Mouse (Mus musculus) stomach, embryonic 15.5 days (tissue): ENCODE results near the gene D630003M21Rik. TPM values are rescaled to one million over a fixed set of nuclear protein-coding genes. Genes with fewer than 3 reads are reported as not detected.

ENCODE experiments used
- ATAC-seq: fragments of 200-750 bp; cut with Nextera tagmentation; 2 replicates; pipeline ENCODE4 v1.8.0; 2017; ENCODE audit warnings: low read depth, moderate number of reproducible peaks, moderate TSS enrichment; ENCODE audit not compliant: insufficient read depth, low FRiP score
- H3K27ac ChIP-seq: fragments of 300-500 bp; sonication (generic); 2 replicates; pipeline ENCODE4 v1.5.1; 2015; ENCODE audit warnings: mild to moderate bottlenecking, inconsistent platforms
- H3K27me3 ChIP-seq: fragments of 300-500 bp; sonication (generic); replicated peaks from 2 replicates; pipeline ENCODE4 v1.6.1; 2015; ENCODE audit warnings: inconsistent platforms
- H3K36me3 ChIP-seq: fragments of 300-500 bp; sonication (generic); 2 replicates; pipeline ENCODE4 v1.6.1; 2015; ENCODE audit warnings: inconsistent platforms
- H3K4me1 ChIP-seq: fragments of 300-500 bp; sonication (generic); 2 replicates; pipeline ENCODE4 v1.6.1; 2015; ENCODE audit warnings: inconsistent platforms
- H3K4me2 ChIP-seq: fragments of 300-500 bp; sonication (generic); 2 replicates; pipeline ENCODE4 v1.6.1; 2015; ENCODE audit warnings: mild to moderate bottlenecking, inconsistent platforms
- H3K4me3 ChIP-seq: fragments of 300-500 bp; sonication (generic); replicated peaks from 2 replicates; pipeline ENCODE4 v1.5.1; 2015; ENCODE audit warnings: inconsistent platforms
- H3K9ac ChIP-seq: fragments of 300-500 bp; sonication (generic); 2 replicates; pipeline ENCODE4 v1.6.1; 2015; ENCODE audit warnings: inconsistent platforms
- H3K9me3 ChIP-seq: fragments of 300-500 bp; sonication (generic); 2 replicates; pipeline ENCODE4 v1.6.1; 2016; ENCODE audit warnings: inconsistent platforms
- WGBS: fragments of 180-500 bp; shearing (Covaris S2); methylation state at CpG from one replicate; pipeline ENCODE4 v1.1.7; 2015; 5-methylcytosine and 5-hydroxymethylcytosine counted together
- polyA plus RNA-seq: library from polyadenylated mRNA; unstranded; fragments of >200 nt; fragmentation: Nextera tagmentation; extraction: Ambion mirVana; gene quantifications from 2 replicates; pipeline ENCODE4 v1.2.1, GENCODE M21; 2015

D630003M21Rik gene
- polyA plus RNA-seq, 1 experiment from 2014 or later, result 3.8 TPM

DNA sequence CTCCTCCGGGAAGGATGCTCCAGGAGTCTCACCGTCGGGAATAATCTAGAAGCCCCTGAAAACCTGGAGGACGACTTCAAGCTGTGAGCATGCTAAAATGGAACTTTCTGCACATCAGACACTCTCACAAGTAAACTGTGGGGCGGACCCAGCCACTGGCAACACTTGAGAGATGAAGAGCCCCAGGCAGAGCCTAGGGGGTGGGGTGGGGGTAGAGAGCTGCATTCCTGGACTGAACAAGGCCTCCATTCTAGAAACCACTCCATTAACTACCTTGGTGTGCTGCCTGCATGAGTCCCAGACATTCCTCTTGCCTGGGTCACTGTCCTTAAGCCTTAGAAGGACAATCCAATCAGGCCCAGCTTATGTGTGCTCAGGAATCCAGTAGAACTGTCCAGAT, 2.0 kb upstream of the D630003M21Rik start:
- Histone ChIP-seq H3K27ac (no peak overlapping the region), H3K4me2 (no peak overlapping the region)

DNA sequence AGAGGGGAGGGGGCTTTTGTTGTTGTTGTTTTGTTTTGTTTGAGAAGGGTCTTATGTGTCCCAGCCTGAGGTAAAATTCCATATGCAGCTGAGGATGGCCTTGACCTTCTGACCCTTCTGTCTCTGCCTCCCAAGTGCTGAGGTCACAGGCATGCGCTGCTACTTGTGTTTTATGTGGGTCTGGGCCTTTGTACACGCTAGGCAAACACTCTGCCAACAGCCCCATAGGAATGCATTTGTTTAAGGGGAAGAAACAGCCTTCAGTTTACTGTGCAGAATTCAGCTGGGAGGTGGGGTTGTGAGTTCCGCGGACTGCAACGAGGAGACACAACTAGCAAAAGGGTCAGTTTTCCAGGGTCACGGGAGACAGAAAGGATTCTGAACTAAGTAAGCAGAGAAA, 1.6 kb upstream of the D630003M21Rik start:
- 40% methylated on average over 6 of the region's 6 CpGs for WGBS
- ATAC-seq, result no peak
- H3K9ac ChIP-seq, result no peak overlapping the region
- H3K36me3 ChIP-seq, result no peaks in the 10 kb centered on the region
- H3K4me3 ChIP-seq, result no peak overlapping the region
- peaks cover 23% of the 10 kb centered on the region for H3K4me1 ChIP-seq
- H3K4me2 ChIP-seq, result no peak overlapping the region
- 0 out of 2 replicates have a peak, but pooled peaks cover 4% of the 10 kb centered on the region for H3K27me3 ChIP-seq
- H3K27ac ChIP-seq, result no peak overlapping the region
- no peaks in the 10 kb centered on the region for H3K9me3 ChIP-seq

More for the DNA sequence above, 2.0 kb upstream of the D630003M21Rik start:
- H3K4me1 ChIP-seq, result peaks cover 23% of the 10 kb centered on the region
- 46% methylated on average over 5 of the region's 5 CpGs for WGBS
- H3K9me3 ChIP-seq, result no peaks in the 10 kb centered on the region
- no peak overlapping the region for H3K9ac ChIP-seq
- H3K4me3 ChIP-seq, result no peak overlapping the region
- no peak for ATAC-seq
- 0 out of 2 replicates have a peak, but pooled peaks cover 4% of the 10 kb centered on the region for H3K27me3 ChIP-seq
- H3K36me3 ChIP-seq, result no peaks in the 10 kb centered on the region

DNA sequence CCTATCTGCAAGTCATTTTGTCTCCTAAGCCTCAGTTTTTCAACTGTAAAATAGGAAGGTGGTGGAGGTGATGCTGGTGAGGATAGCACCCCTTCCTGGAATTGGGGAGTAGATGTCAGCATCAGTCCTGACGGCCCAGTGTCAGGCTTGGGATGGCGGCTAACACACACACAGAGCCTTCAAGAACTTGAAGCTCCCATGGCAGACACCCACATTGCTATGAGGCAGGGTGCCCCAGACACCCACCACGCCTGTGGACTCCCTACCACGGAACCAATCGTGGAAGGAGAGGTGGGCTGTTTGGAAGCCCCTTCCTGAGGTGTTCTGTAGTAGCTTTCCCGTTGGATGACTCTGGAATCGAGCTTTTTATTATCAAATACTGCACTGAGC, 476 bp upstream of the D630003M21Rik start:
- Histone ChIP-seq H3K27me3 (0 out of 2 replicates have a peak, but pooled peaks cover 4% of the 10 kb centered on the region), H3K36me3 (no peaks in the 10 kb centered on the region), H3K4me3 (peak overlapping the region; percentile 39), H3K4me1 (peaks cover 23% of the 10 kb centered on the region), H3K27ac (no peak overlapping the region), H3K9ac (no peak overlapping the region), H3K9me3 (no peaks in the 10 kb centered on the region), H3K4me2 (peak overlapping the region; percentile 69)
- ATAC-seq, result no peak
- 30% methylated on average over 7 of the region's 7 CpGs for WGBS

DNA sequence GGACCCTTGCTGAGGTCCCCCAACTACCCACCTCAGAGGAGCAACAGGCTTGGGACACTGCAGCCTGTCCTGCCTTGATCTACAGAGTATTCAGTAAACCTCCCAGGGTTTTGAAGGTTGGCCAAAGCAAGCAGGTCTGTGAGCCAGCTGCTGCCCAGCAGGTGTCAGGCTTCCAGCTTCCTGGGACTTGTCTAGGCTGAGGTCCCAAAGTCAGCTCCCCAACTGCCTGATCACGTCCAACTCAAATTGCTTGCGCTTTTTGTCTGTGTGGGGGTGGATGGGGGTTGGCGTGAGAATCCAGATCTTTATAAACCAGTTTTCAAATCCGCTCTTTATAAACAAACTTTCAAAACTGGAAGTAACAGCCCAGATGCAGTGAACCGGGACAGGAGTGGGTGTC, 3.7 kb downstream of the D630003M21Rik start:
- no peak overlapping the region for H3K9ac ChIP-seq
- WGBS, result 49% methylated on average over 5 of the region's 5 CpGs
- H3K27ac ChIP-seq, result no peak overlapping the region
- H3K9me3 ChIP-seq, result no peaks in the 10 kb centered on the region
- no peaks in the 10 kb centered on the region for H3K36me3 ChIP-seq
- no peak overlapping the region for H3K4me2 ChIP-seq
- peaks cover 24% of the 10 kb centered on the region for H3K4me1 ChIP-seq
- H3K27me3 ChIP-seq, result 0 out of 2 replicates have a peak, but pooled peaks cover 4% of the 10 kb centered on the region
- H3K4me3 ChIP-seq, result no peak overlapping the region
- ATAC-seq, result no peak

DNA sequence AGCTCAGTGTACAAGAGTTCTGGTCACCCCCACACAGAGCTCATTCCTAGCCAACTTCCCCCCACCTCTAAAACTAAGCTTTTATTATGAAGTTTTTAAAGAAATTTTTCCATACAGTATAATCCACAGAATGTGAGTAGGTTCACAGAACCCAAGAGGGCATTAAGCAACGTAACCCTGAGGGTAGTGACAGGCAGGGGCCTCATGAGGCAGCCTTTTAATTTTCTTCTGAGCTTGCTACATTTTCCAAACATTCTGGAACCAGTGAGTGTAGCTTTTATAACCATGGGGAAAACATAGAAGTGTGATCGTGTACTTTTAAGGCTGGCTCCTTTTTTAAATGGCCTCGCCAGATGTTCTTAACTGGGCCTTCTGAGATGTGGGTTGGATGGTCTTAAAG, 5.5 kb downstream of the D630003M21Rik start:
- no peak overlapping the region for H3K9ac ChIP-seq
- peaks cover 12% of the 10 kb centered on the region for H3K4me1 ChIP-seq
- no peaks in the 10 kb centered on the region for H3K27me3 ChIP-seq
- H3K4me3 ChIP-seq, result no peak overlapping the region
- no peak overlapping the region for H3K27ac ChIP-seq
- no peaks in the 10 kb centered on the region for H3K9me3 ChIP-seq
- no peaks in the 10 kb centered on the region for H3K36me3 ChIP-seq
- 64% methylated on average over 3 of the region's 3 CpGs for WGBS
- H3K4me2 ChIP-seq, result no peak overlapping the region
- no peak for ATAC-seq

DNA sequence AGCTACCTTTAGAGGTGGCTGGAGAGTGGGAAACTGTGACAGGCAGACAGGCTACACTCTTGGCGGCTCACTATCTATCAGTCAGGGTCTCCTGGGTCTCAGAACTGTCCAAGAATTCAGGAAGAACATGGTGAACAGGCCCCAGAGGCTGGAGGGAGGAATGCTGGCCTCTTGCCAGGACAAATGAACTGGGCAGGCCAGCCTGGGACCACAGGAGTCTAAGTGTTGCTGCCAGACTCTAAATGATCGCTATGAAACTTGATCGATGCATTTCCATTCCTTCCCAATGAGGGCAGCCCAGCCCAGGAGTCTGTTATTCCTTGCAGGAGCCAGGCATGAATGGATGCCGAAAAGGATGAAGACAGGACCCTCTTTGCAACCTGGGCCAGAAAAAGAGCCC, 6.4 kb downstream of the D630003M21Rik start:
- ATAC-seq, result no peak; the same call in 1 of the 2 replicates
- Histone ChIP-seq H3K9me3 (no peaks in the 10 kb centered on the region), H3K4me1 (peaks cover 10% of the 10 kb centered on the region), H3K4me3 (no peak overlapping the region), H3K9ac (no peak overlapping the region), H3K27me3 (no peaks in the 10 kb centered on the region), H3K36me3 (no peaks in the 10 kb centered on the region), H3K4me2 (no peak overlapping the region), H3K27ac (no peak overlapping the region)
- WGBS, result 42% methylated on average over 4 of the region's 4 CpGs

DNA sequence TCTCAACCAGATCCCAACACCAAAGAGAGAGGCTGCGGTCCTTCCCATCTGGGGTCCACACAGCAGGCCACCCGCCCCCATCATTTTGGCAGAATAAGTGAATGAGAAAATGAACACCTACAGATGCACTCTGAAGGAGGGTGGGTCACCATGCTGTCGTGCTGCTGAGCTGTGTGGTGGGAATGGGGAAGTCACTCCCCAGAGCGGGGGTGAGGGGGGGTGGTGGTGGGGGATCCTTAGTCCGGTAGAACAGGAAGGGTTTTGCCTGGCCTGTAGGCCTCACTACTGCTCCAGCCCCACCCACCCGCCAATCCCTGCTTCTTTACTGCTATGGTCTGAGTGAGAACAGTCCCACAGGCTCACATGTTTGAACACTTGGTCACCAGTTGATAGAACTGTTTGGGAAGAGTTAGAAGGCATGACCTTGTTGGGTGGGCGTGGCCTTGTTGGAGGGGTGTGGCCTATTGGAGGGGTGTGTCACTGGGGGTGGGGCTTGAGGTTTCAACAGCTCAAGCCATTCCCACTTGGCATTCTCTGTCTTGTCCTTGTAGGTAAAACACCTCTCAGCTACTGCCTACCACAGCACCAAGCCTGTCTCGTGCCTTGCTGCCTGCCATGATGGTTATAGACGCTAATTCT, 7.5 kb downstream of the D630003M21Rik start:
- H3K4me3 ChIP-seq, result no peak overlapping the region
- no peak for ATAC-seq
- WGBS, result 86% methylated on average over 9 of the region's 9 CpGs

DNA sequence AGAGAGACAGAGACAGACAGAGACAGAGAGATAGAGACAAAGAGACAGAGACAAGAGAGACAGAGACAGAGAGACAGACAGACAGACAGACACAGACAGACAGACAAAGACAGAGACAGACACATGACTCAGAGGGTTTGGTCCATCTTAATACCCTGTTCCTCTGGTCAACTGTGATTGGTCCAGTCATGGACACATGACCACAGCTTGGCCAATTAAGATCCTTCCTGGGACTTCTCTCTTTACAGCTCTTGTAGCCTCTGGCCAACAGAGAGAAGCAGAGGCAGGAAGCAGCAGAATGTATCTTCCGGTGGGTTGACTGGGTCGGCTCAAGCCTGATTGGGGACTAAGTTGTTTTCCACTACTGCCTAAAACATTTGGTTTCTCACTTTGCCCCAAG, 9.5 kb downstream of the D630003M21Rik start:
- no peaks in the 10 kb centered on the region for H3K9me3 ChIP-seq
- no peak overlapping the region for H3K27ac ChIP-seq
- no peak overlapping the region for H3K4me2 ChIP-seq
- 93% methylated on average over 2 of the region's 2 CpGs for WGBS
- no peak overlapping the region for H3K4me3 ChIP-seq
- no peak for ATAC-seq
- H3K9ac ChIP-seq, result no peak overlapping the region
- H3K4me1 ChIP-seq, result peaks cover 17% of the 10 kb centered on the region
- no peaks in the 10 kb centered on the region for H3K27me3 ChIP-seq
- H3K36me3 ChIP-seq, result no peaks in the 10 kb centered on the region

More for the DNA sequence above, 7.5 kb downstream of the D630003M21Rik start:
- Histone ChIP-seq H3K27ac (no peak overlapping the region), H3K4me1 (peaks cover 10% of the 10 kb centered on the region), H3K36me3 (no peaks in the 10 kb centered on the region), H3K9ac (no peak overlapping the region), H3K4me2 (no peak overlapping the region), H3K9me3 (no peaks in the 10 kb centered on the region), H3K27me3 (no peaks in the 10 kb centered on the region)

DNA sequence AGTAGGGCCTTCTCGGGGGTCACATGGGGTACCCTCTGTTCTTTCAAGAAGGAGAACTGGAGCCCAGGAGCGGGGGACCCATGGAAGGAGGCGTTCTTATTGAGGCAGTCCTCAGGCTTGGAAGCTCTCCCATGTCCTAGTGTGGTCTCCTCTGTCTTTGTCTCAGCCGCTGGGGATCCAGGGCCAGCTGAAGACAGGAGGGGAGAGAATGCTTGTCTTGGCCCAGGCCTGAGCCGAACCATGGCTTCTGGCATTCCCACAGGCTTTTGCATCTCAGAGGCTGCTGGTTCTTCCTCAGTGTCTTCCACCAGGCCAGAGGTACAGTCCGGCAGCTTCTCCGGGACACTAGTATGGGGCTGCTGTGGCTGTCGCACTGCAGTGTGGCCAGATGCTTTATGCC, 12.5 kb downstream of the D630003M21Rik start:
- Histone ChIP-seq H3K27ac (peak overlapping the region; percentile 23; the same call in 1 of the 2 replicates), H3K27me3 (no peaks in the 10 kb centered on the region), H3K4me2 (no peak overlapping the region), H3K9me3 (no peaks in the 10 kb centered on the region), H3K36me3 (no peaks in the 10 kb centered on the region), H3K4me1 (peaks cover 7% of the 10 kb centered on the region), H3K9ac (no peak overlapping the region), H3K4me3 (no peak overlapping the region)
- WGBS, result 78% methylated on average over 8 of the region's 8 CpGs
- ATAC-seq, result no peak

DNA sequence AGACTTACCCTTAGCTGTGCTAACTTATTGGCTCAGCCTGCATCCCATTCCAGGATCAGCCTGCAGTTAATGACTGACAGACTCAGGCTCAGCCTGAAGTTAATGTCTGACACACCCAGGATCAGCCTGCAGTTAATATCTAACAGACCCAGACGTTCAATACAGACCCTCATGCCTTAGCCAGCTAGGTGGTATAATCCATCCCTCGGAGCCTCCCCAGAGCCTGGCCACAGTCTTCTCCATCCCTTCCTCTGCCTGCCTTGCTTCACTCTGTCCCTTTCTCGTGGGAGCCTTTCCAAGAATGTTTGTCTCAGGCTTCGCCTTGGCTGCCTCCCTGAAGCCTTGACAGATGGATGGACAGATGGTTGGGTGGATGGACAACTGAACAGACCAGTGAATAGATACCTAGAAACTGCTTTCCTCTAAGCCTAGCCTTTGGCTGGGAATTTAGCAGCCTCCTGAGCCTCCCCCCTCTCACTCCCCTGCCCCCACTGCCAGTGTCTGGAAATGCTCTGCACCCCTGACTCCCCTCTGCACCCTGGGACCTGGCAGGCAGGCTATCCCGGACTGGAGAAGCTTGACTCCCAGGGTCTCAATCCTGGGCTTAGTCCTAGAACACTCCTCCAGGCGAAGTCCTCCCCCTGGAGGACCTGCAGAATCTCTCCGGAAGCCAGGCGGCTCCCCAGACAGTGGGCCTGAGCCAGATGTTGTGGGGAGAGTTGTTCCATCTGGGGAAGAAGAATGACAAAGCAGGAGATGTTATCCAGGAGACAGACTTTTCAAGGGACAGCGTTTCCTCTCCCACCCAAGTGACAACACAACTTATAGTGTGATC, 13.5 kb downstream of the D630003M21Rik start:
- WGBS, result 37% methylated on average over 9 of the region's 9 CpGs
- H3K4me3 ChIP-seq, result no peak overlapping the region
- no peaks in the 10 kb centered on the region for H3K36me3 ChIP-seq
- H3K27ac ChIP-seq, result peak overlapping the region; percentile 23
- H3K9me3 ChIP-seq, result no peaks in the 10 kb centered on the region
- no peak overlapping the region for H3K9ac ChIP-seq
- peak; percentile 69; the same call in 1 of the 2 replicates for ATAC-seq
- H3K4me1 ChIP-seq, result peaks cover 7% of the 10 kb centered on the region
- H3K4me2 ChIP-seq, result no peak overlapping the region
- no peaks in the 10 kb centered on the region for H3K27me3 ChIP-seq

DNA sequence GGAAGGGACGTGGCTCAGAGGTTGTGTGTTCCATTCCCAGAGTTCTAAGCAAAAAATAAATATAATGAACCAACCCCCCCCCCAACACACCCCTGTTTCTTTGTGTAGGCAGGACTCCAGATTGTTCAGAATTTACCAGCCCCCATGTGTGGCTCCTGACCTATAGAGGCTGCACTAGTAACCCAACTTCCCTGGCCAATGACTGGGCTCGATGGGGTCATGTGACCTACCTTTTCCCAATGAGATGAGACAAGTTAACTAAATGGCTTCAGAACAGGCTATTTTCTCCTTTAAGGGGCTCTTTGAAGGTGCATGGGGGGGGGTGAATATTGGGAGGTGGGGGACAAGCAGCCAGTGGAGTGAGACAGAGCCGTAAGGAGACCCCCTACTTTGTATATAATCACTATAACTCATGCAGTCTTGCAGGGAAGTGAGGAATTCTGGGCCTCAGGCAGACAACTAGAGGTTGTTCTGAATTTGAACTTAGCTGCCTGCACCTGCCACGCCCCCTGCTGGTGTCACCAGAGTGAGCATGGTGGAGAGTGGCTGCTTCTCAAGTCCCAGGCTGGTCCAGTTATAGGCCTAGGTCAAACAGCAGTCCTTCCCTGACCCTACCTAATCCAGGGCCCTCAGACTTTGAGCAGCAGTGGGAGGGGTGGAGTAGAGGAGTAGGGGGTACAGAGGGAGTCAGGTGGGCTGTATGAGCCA, 17.1 kb downstream of the D630003M21Rik start:
- no peak overlapping the region for H3K4me3 ChIP-seq
- H3K9me3 ChIP-seq, result no peaks in the 10 kb centered on the region
- H3K36me3 ChIP-seq, result no peaks in the 10 kb centered on the region
- no peak overlapping the region for H3K9ac ChIP-seq
- H3K4me1 ChIP-seq, result peaks cover 13% of the 10 kb centered on the region
- no peaks in the 10 kb centered on the region for H3K27me3 ChIP-seq
- H3K27ac ChIP-seq, result no peak overlapping the region
- no peak for ATAC-seq
- no peak overlapping the region for H3K4me2 ChIP-seq
- WGBS, result 63% methylated on average over 4 of the region's 4 CpGs

DNA sequence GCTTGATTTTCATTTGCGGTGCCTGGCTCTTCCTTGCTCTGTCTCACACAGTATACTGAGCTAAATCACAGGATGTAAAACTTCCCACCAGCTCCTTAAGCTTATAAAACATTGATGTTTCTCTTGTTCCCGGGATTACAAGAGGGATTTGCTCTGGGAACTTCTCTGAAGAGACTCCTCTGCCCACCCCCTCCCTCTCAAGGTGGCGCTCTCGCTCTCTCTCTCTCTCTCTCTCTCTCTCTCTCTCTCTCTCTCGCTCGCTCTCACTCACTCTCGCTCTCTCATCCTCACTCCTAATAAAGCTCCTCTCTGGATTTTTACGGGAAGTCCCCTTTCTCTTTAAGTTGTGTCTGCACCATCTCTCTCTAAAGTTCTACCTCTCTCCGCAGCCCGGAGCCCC, 18.1 kb downstream of the D630003M21Rik start:
- Histone ChIP-seq H3K9me3 (no peaks in the 10 kb centered on the region), H3K4me3 (no peak overlapping the region), H3K27ac (no peak overlapping the region), H3K4me1 (peaks cover 13% of the 10 kb centered on the region), H3K4me2 (0 out of 2 replicates have a peak overlapping the region, but pooled peaks have one; percentile 12), H3K9ac (no peak overlapping the region), H3K36me3 (no peaks in the 10 kb centered on the region), H3K27me3 (no peaks in the 10 kb centered on the region)
- WGBS, result 38% methylated on average over 10 of the region's 10 CpGs
- ATAC-seq, result no peak
